Mouse (Mus musculus) heart, postnatal 0 days (tissue): ENCODE results near the gene Gm2007. TPM values are rescaled to one million over a fixed set of nuclear protein-coding genes. Genes with fewer than 3 reads are reported as not detected.
"Not testable (repeated sequence)": the region's sequence is repeated elsewhere in the genome, so short reads cannot be mapped to it uniquely, and the experiment has no call there.

Source experiments
- ATAC-seq: fragments of 200-750 bp; cut with Nextera tagmentation; 2 replicates; pipeline ENCODE4 v1.8.0; 2017; ENCODE audit warnings: low read depth, moderate number of reproducible peaks, moderate library complexity; ENCODE audit not compliant: insufficient read depth
- DNase-seq: peaks from one replicate; pipeline ENCODE4 v3.0.0-alpha.2; 2016; ENCODE audit warnings: low spot score
- H3K27ac ChIP-seq: fragments of 300-500 bp; sonication (generic); 2 replicates; pipeline ENCODE4 v1.5.1; 2014; ENCODE audit warnings: low read depth, mild to moderate bottlenecking
- H3K27me3 ChIP-seq: fragments of 300-500 bp; sonication (generic); 2 replicates; pipeline ENCODE4 v1.6.1; 2014; ENCODE audit warnings: low read length, mixed read lengths; ENCODE audit not compliant: control insufficient read depth, insufficient read depth
- H3K36me3 ChIP-seq: fragments of 300-500 bp; sonication (generic); replicated peaks from 2 replicates; pipeline ENCODE4 v1.6.1; 2014; ENCODE audit warnings: low read length, mixed read lengths; ENCODE audit not compliant: control insufficient read depth, insufficient read depth
- H3K4me1 ChIP-seq: fragments of 300-500 bp; sonication (generic); 2 replicates; pipeline ENCODE4 v1.6.1; 2014; ENCODE audit warnings: antibody characterized with exemption; ENCODE audit not compliant: control insufficient read depth, insufficient read depth
- H3K4me2 ChIP-seq: fragments of 300-500 bp; sonication (generic); 2 replicates; pipeline ENCODE4 v1.6.1; 2014; ENCODE audit warnings: low read depth, mild to moderate bottlenecking, low read length, moderate library complexity
- H3K4me3 ChIP-seq: fragments of 300-500 bp; sonication (generic); 2 replicates; pipeline ENCODE4 v1.5.1; 2014; ENCODE audit warnings: low read depth, low read length
- H3K9ac ChIP-seq: fragments of 300-500 bp; sonication (generic); replicated peaks from 2 replicates; pipeline ENCODE4 v1.6.1; 2014; ENCODE audit warnings: low read depth, low read length, mixed read lengths
- H3K9me3 ChIP-seq: fragments of 300-500 bp; sonication (generic); replicated peaks from 2 replicates; pipeline ENCODE4 v1.6.1; 2016; ENCODE audit warnings: low read length; ENCODE audit not compliant: control insufficient read depth
- WGBS: fragments of 180-500 bp; shearing (Covaris S2); extraction: QIAGEN DNeasy Blood & Tissue Kit; methylation state at CpG from one replicate; pipeline ENCODE4 v1.1.7; 2014; 5-methylcytosine and 5-hydroxymethylcytosine counted together
- polyA plus RNA-seq: library from polyadenylated mRNA; unstranded; fragments of >200 nt; fragmentation: Nextera tagmentation; extraction: Ambion mirVana; gene quantifications from 2 replicates; pipeline ENCODE4 v1.2.1, GENCODE M21; 2015
- total RNA-seq: library from RNA; depleted of rRNA; stranded (reverse); fragments of >200 nt; gene quantifications from 2 replicates; pipeline ENCODE4 v1.2.3, GENCODE M21; 2014; ENCODE audit warnings: low replicate concordance; rRNA removed

Gm2007 gene
- not detected in 2 replicates for total RNA-seq
- not detected in 2 replicates for polyA plus RNA-seq

DNA sequence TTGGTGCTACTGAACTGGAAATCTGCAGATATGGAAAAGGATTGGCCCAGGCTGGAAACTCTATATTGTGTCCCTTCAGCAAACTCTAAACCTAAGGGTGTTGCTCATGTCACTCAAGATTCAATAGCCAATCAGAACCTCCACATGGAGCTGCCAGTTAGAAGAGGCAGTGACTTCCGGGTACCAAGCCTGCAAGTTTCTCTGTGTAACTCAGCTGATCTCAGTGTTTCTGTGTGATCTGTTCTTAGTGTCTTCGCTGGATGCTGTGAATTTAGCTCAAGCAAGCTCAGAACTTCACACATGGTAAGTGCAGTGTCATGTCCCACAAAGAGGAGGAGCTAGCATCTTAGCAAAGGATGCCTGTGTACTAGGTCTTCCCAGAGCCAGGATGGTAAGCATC is at the start of gene Gm2007:
Gene Gm2007, plus strand, starts transcription at position 301 of the 400 bp plus-strand sequence.
- not testable (repeated sequence) for H3K9me3 ChIP-seq, H3K27ac ChIP-seq, H3K4me2 ChIP-seq, H3K27me3 ChIP-seq, H3K4me3 ChIP-seq, H3K36me3 ChIP-seq, H3K9ac ChIP-seq, H3K4me1 ChIP-seq, ATAC-seq, DNase-seq
- WGBS, result no CpG with 5 or more reads among the region's 2 CpGs

DNA sequence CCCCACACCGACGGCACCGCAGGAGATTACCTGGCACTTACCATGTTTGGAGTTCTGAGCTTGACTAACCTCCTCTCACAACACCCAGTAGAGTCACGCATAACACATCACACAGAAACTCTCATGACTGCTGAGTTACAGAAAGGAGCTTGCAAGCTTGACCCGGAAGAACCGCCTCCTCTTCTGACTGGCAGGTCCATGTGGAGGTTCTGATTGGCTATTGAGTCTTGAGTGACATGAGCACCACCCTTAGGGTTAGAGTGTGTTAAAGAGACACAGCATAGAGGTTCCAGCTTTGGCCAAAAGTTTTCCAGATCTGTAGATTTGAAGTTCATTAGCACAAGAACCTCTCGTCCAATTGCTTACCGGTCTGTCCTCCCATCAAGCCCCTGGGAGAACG is 37.8 kb upstream of the Gm2007 start, which contains the start of gene Zfp969:
Gene Zfp969, minus strand, starts transcription at position 101 of the 400 bp plus-strand sequence.
- not testable (repeated sequence) for H3K9me3 ChIP-seq, H3K27ac ChIP-seq, H3K36me3 ChIP-seq, H3K4me2 ChIP-seq, H3K4me1 ChIP-seq, DNase-seq, ATAC-seq, H3K27me3 ChIP-seq, H3K4me3 ChIP-seq, H3K9ac ChIP-seq
- no CpG with 5 or more reads among the region's 9 CpGs for WGBS

DNA sequence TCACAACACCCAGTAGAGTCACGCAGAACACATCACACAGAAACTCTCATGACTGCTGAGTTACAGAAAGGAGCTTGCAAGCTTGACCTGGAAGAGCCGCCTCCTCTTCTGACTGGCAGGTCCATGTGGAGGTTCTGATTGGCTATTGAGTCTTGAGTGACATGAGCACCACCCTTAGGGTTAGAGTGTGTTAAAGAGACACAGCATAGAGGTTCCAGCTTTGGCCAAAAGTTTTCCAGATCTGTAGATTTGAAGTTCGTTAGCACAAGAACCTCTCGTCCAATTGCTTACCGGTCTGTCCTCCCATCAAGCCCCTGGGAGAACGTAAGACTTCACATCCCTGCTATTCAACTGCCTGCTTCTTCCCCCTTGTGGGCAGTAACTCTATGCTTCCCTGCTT is 59.7 kb downstream of the Gm2007 start, which contains the start of gene Gm14288:
Gene Gm14288, minus strand, starts transcription at position 101 of the 400 bp plus-strand sequence.
- DNase-seq, H3K27me3 ChIP-seq, H3K36me3 ChIP-seq, H3K9me3 ChIP-seq, H3K27ac ChIP-seq, ATAC-seq, H3K9ac ChIP-seq, H3K4me1 ChIP-seq, H3K4me3 ChIP-seq, H3K4me2 ChIP-seq: not testable (repeated sequence)
- no CpG with 5 or more reads among the region's 6 CpGs for WGBS

Other genes with a start within 250 kb of the Gm2007 start
- gene Gm11007, start 97.6 kb upstream of the Gm2007 start, total RNA-seq, result not detected in 2 replicates
- gene Gm11007, start 97.6 kb upstream of the Gm2007 start, polyA plus RNA-seq, result not detected in 2 replicates
- gene Zfp969, start 37.9 kb upstream of the Gm2007 start, total RNA-seq, result 15.3 TPM in 1 of 2 replicates, not detected in the other
- gene Zfp969, start 37.9 kb upstream of the Gm2007 start, polyA plus RNA-seq, result 25.7 and 28.8 TPM in 2 replicates
- 1.6 and 9.9 TPM in 2 replicates for gene Gm14288, start 59.6 kb downstream of the Gm2007 start, total RNA-seq
- 1.8 and 2.3 TPM in 2 replicates for gene Gm14288, start 59.6 kb downstream of the Gm2007 start, polyA plus RNA-seq
- 5.2 and 19.9 TPM in 2 replicates for gene Gm6710, start 127.7 kb downstream of the Gm2007 start, total RNA-seq
- gene Gm6710, start 127.7 kb downstream of the Gm2007 start, polyA plus RNA-seq, result 11.2 and 11.7 TPM in 2 replicates
- gene Zfp966, start 189.6 kb downstream of the Gm2007 start, total RNA-seq, result 0.15 and 1.5 TPM in 2 replicates
- 0.85 and 1.0 TPM in 2 replicates for gene Zfp966, start 189.6 kb downstream of the Gm2007 start, polyA plus RNA-seq
- gene Gm2026, start 223.8 kb downstream of the Gm2007 start, total RNA-seq, result 0.81 TPM in 1 of 2 replicates, not detected in the other
- 8.9 and 15.5 TPM in 2 replicates for gene Gm2026, start 223.8 kb downstream of the Gm2007 start, polyA plus RNA-seq